Mouse (Mus musculus) midbrain, embryonic 15.5 days (tissue): ENCODE data around the gene Tmem216. TPM values are rescaled to one million over a fixed set of nuclear protein-coding genes. Genes with fewer than 3 reads are reported as not detected.

Experiments
- ATAC-seq: fragments of 200-750 bp; cut with Nextera tagmentation; replicated peaks from 2 replicates; pipeline ENCODE4 v1.8.0; 2017; ENCODE audit warnings: moderate TSS enrichment
- H3K27ac ChIP-seq: fragments of 300-500 bp; sonication (generic); 2 replicates; pipeline ENCODE4 v1.5.1; 2015; ENCODE audit warnings: mild to moderate bottlenecking, inconsistent platforms
- H3K27me3 ChIP-seq: fragments of 300-500 bp; sonication (generic); replicated peaks from 2 replicates; pipeline ENCODE4 v1.6.1; 2015; ENCODE audit warnings: inconsistent platforms
- H3K36me3 ChIP-seq: fragments of 300-500 bp; sonication (generic); replicated peaks from 2 replicates; pipeline ENCODE4 v1.6.1; 2015; ENCODE audit warnings: inconsistent platforms
- H3K4me1 ChIP-seq: fragments of 300-500 bp; sonication (generic); 2 replicates; pipeline ENCODE4 v1.6.1; 2015; ENCODE audit warnings: inconsistent platforms
- H3K4me2 ChIP-seq: fragments of 300-500 bp; sonication (generic); 2 replicates; pipeline ENCODE4 v1.6.1; 2015; ENCODE audit warnings: inconsistent platforms, mild to moderate bottlenecking, moderate library complexity
- H3K4me3 ChIP-seq: fragments of 300-500 bp; sonication (generic); 2 replicates; pipeline ENCODE4 v1.5.1; 2015; ENCODE audit warnings: mild to moderate bottlenecking, inconsistent platforms
- H3K9ac ChIP-seq: fragments of 300-500 bp; sonication (generic); 2 replicates; pipeline ENCODE4 v1.6.1; 2015; ENCODE audit warnings: mild to moderate bottlenecking, inconsistent platforms
- H3K9me3 ChIP-seq: fragments of 300-500 bp; sonication (generic); 2 replicates; pipeline ENCODE4 v1.6.1; 2016; ENCODE audit warnings: inconsistent platforms
- WGBS: fragments of 180-500 bp; shearing (Covaris S2); methylation state at CpG from one replicate; pipeline ENCODE4 v1.1.7; 2015; ENCODE audit warnings: mixed read lengths; 5-methylcytosine and 5-hydroxymethylcytosine counted together
- polyA plus RNA-seq: library from polyadenylated mRNA; unstranded; fragments of >200 nt; fragmentation: Nextera tagmentation; extraction: Ambion mirVana; gene quantifications from 2 replicates; pipeline ENCODE4 v1.2.1, GENCODE M21; 2015

Gene Tmem216
- polyA plus RNA-seq, 1 experiment from 2014 or later, result 50.1 TPM

DNA sequence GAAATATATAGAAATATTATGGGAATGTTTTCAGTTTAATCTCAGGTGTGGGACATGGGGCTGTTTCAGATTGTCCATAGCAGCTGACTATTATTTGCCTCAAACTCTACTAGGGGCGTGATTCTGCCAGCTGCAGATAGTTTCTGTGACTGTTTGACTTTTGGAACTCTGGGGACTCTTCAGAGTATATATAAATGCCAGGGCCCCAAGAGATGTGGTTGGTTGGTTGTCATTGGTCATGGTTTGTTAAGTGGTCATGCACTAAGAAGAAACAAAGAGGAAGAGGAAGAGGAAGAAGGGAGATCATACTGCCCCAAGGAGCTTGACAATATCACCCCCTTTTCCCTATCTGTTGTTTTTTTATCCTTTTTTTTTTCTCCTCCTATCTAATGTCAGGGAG, 34.1 kb downstream of the Tmem216 start:
- Histone ChIP-seq H3K27me3 (no peaks in the 10 kb centered on the region), H3K9ac (no peak overlapping the region), H3K4me1 (peaks cover 21% of the 10 kb centered on the region), H3K36me3 (peaks cover 4% of the 10 kb centered on the region; the same call in 1 of the 2 replicates), H3K9me3 (no peaks in the 10 kb centered on the region), H3K4me3 (no peak overlapping the region), H3K4me2 (no peak overlapping the region), H3K27ac (no peak overlapping the region)
- no peak for ATAC-seq
- 92% methylated on average over 1 of the region's 1 CpGs for WGBS

DNA sequence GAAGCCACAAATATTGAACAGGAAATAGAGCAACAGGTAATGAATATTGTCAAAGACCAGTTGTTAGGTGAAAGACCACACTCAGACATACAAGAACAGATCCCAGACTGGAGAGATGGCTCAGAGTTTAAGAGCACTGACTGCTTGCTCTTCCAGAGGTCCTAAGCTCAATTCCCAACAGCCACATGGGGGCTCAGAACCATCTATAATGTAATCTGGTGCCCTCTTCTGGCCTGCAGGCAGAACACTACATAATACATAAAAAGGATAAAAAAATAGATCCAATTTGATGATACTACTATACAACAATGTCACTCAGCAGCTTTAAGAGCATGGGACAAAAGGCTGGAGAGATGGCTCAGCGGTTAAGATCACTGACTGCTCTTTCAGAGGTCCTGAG, 35.7 kb downstream of the Tmem216 start:
- Histone ChIP-seq H3K9ac (no peak overlapping the region), H3K27me3 (no peaks in the 10 kb centered on the region), H3K4me1 (peaks cover 12% of the 10 kb centered on the region), H3K36me3 (peaks cover 17% of the 10 kb centered on the region; the same call in 1 of the 2 replicates), H3K4me2 (no peak overlapping the region), H3K9me3 (no peaks in the 10 kb centered on the region), H3K4me3 (no peak overlapping the region), H3K27ac (no peak overlapping the region)
- ATAC-seq, result no peak
- WGBS, result 36% methylated on average over 1 of the region's 1 CpGs

DNA sequence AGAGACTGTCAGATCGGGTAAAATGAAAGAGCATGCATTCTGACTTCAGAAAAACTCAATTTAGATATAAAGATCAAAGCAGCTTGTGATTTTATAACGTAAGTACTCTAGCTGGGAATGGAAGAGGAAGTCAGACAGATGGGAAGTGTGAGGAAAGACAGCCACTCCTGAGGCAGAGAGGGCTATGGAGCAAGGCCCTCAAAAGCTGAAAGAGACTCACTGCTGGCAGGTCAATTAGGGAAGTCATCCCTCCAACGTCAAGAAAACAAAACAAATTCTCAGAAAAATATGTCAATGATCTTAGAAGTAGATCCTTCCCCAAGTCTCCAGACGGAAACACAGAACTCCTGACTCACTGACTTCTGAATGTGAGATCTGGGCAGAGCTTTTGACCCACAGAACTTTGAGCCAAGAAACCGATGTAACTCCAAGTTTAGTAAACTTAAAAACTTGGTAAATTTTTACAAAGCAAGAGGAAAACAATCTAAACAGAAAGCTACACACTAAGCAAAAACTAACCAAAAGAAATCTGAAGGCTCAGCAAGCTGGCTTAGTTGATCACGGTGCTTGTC, 45.2 kb downstream of the Tmem216 start:
- ATAC-seq, result no peak
- Histone ChIP-seq H3K9ac (no peak overlapping the region), H3K36me3 (peaks cover 17% of the 10 kb centered on the region; the same call in 1 of the 2 replicates), H3K4me1 (no peaks in the 10 kb centered on the region), H3K4me3 (no peak overlapping the region), H3K4me2 (no peak overlapping the region), H3K27me3 (no peaks in the 10 kb centered on the region), H3K27ac (no peak overlapping the region), H3K9me3 (no peaks in the 10 kb centered on the region)
- WGBS, result 82% methylated on average over 6 of the region's 6 CpGs

DNA sequence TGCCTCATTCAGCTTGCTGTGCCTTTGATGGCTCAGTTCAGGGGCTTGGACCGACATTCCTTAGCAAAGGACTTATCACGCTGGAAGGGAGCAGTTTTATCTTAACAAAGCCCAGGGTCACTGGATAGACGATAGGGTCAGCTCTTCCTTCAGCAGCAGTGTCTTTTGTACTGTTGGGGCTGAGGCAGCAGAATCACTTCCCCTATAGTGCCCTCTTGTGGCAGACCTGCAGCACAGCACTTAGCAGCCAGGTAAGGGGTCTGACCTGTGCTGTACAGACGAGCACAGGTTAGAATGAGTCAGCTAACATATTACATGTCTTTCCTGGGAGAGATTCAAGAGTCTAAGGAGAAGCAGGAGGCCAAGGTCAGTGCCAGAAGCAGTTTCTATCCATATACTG, 53.5 kb downstream of the Tmem216 start:
- Histone ChIP-seq H3K36me3 (peaks cover 6% of the 10 kb centered on the region; the same call in 1 of the 2 replicates), H3K4me2 (no peak overlapping the region)

DNA sequence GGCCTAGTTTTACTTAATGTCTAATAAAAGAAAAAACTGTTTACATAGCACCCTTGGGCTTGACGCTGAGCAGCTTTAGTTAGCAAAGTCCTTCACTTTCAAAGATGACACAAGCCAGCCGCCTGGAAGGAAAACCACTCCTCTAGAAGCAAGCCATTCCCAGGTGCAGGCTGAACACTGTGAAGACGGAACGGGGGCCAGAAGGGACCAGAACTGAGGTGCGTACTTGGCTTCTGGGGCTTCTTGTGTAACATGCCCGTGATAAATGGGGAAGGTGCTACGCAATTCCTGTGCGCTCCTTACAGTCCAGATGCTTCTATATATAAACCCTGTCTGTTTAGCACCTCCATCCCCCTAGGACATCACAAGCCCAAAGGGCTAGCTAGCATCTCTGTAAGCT, 55.5 kb downstream of the Tmem216 start:
- no peak overlapping the region for H3K4me3 ChIP-seq
- H3K4me1 ChIP-seq, result no peaks in the 10 kb centered on the region
- no peak overlapping the region for H3K4me2 ChIP-seq
- no peak for ATAC-seq
- no peak overlapping the region for H3K27ac ChIP-seq
- H3K9ac ChIP-seq, result no peak overlapping the region
- peaks cover under 1% of the 10 kb centered on the region; the same call in 1 of the 2 replicates for H3K36me3 ChIP-seq
- no peaks in the 10 kb centered on the region for H3K27me3 ChIP-seq
- WGBS, result 96% methylated on average over 8 of the region's 8 CpGs
- no peaks in the 10 kb centered on the region for H3K9me3 ChIP-seq

More for the DNA sequence above, 53.5 kb downstream of the Tmem216 start:
- WGBS, result 1% methylated on average over 4 of the region's 4 CpGs
- peak; percentile 87 for ATAC-seq
- Histone ChIP-seq H3K4me3 (no peak overlapping the region), H3K27me3 (no peaks in the 10 kb centered on the region), H3K9me3 (no peaks in the 10 kb centered on the region), H3K27ac (no peak overlapping the region), H3K9ac (no peak overlapping the region), H3K4me1 (no peaks in the 10 kb centered on the region)

DNA sequence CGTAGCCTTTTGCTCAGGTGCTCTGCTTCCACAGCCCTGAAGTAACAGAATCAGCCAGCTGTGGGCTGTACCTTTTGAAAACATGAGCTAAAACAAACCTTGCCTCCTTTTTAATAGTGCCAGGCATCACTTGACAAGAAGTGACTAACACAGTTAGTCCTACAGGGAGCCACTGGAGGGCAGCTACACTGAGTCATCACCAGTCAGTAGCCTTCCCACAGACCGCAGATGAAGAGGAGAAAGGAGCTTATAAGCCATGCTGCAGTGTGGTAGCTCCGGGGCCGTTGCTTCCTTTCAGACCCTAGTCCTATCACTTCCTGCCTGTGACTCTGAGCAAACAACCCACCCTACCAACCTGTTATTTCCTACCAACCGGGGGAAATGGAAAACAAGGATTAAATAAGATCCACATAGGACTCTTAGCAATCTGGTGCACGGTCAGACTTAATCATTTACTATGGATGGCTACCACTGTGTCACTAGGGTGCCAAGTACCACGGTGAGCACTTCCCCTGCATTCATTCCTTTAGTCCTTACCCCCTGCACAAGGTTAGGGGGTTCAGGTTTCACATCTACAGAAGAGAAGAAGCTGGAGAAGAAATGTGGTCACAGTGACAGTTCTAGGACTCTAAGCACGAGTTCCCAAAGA, 58.4 kb downstream of the Tmem216 start:
- no peaks in the 10 kb centered on the region for H3K27me3 ChIP-seq
- H3K4me2 ChIP-seq, result no peak overlapping the region
- H3K36me3 ChIP-seq, result no peaks in the 10 kb centered on the region; the same call in 1 of the 2 replicates
- H3K9me3 ChIP-seq, result no peaks in the 10 kb centered on the region
- H3K27ac ChIP-seq, result peak overlapping the region; percentile 39
- H3K4me1 ChIP-seq, result no peaks in the 10 kb centered on the region
- no peak overlapping the region for H3K4me3 ChIP-seq
- H3K9ac ChIP-seq, result no peak overlapping the region; the same call in 1 of the 2 replicates
- WGBS, result 57% methylated on average over 8 of the region's 8 CpGs
- ATAC-seq, result peak; percentile 41; the same call in 1 of the 2 replicates

DNA sequence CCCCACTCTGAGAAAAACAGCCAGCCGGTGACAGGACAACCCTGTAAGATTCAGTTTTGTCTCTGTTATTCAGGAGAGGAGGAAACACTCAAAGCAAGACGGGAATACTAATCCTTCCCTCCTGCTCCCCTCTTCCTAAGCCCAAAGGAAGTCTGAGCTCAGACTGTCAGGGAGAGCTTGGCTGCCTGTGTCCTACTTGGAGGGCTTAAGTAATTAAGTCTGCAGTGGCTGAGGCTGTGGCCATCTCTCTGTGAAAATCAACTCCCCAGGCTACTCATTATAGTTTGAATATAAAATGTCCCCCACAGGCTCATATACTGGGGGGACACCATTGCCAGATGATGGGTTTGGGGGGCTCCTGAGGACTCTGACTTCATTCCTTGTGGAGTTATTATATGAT, 59.1 kb downstream of the Tmem216 start:
- H3K27me3 ChIP-seq, result no peaks in the 10 kb centered on the region
- H3K9me3 ChIP-seq, result no peaks in the 10 kb centered on the region
- no peaks in the 10 kb centered on the region; the same call in 1 of the 2 replicates for H3K36me3 ChIP-seq
- H3K4me3 ChIP-seq, result no peak overlapping the region
- WGBS, result 36% methylated on average over 2 of the region's 2 CpGs
- H3K4me2 ChIP-seq, result no peak overlapping the region
- no peak overlapping the region for H3K9ac ChIP-seq
- peak; percentile 59; the same call in 1 of the 2 replicates for ATAC-seq
- H3K4me1 ChIP-seq, result no peaks in the 10 kb centered on the region
- peak overlapping the region; percentile 39 for H3K27ac ChIP-seq

DNA sequence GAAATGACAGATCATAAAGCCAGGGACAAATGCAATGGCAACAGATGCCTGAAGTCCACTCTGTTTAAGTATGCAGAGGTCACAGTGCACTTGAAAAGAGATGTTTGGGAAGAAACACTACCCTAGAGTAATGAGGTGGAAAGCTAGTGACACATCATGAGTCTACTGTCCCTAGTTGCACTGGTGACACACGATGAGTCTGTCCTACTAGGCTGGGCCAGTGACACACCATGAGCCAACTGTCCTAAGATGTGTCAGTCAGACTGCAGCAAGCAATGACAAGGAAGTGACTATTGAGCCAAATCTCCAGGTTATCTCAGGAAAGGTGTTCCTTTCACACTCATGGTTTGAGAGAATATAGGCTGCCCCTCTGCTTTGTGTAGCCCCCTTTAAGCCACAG, 60.4 kb downstream of the Tmem216 start:
- H3K36me3 ChIP-seq, result no peaks in the 10 kb centered on the region
- no peaks in the 10 kb centered on the region for H3K9me3 ChIP-seq
- H3K27ac ChIP-seq, result no peak overlapping the region
- 89% methylated on average over 1 of the region's 1 CpGs for WGBS
- no peaks in the 10 kb centered on the region for H3K27me3 ChIP-seq
- no peak for ATAC-seq
- H3K4me1 ChIP-seq, result no peaks in the 10 kb centered on the region
- no peak overlapping the region for H3K9ac ChIP-seq
- H3K4me2 ChIP-seq, result no peak overlapping the region
- no peak overlapping the region for H3K4me3 ChIP-seq

DNA sequence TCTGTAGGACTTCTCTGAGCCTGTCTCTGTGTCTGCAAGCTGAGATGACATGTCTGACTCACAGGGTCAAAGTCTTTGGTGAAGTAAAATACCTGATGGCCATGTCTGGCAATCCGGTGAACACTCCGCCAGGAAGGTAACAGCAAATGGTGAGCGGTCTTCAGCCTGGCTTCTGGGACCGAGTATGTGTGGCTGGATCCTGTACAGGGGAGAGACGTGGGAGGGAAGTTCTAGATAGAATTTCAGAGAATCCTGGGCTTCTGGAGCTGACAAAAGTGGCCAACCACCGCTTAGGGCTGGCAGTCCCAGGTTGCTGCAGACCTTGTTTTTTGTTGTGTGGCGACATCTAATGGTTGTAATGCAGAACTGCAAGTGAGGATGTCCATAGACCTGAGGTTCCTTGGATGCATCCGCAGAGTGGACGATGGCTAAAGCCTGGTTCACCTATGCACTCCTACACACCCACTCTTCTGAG, 69.7 kb downstream of the Tmem216 start:
- 22% methylated on average over 9 of the region's 9 CpGs for WGBS
- Histone ChIP-seq H3K27ac (no peak overlapping the region), H3K9me3 (no peaks in the 10 kb centered on the region), H3K36me3 (no peaks in the 10 kb centered on the region), H3K4me2 (no peak overlapping the region), H3K4me1 (peaks cover 11% of the 10 kb centered on the region), H3K4me3 (no peak overlapping the region), H3K9ac (no peak overlapping the region), H3K27me3 (0 out of 2 replicates have a peak, but pooled peaks cover 7% of the 10 kb centered on the region)
- peak; percentile 79 for ATAC-seq

Other genes starting within 250 kb of the Tmem216 start
- 19.6 and 21.0 TPM in 2 replicates for gene Syt7, start 167.1 kb downstream of the Tmem216 start, polyA plus RNA-seq
- gene Lrrc10b, start 98.8 kb downstream of the Tmem216 start, polyA plus RNA-seq, result 1.7 and 2.4 TPM in 2 replicates
- gene Ppp1r32, start 73.3 kb downstream of the Tmem216 start, polyA plus RNA-seq, result 2.4 and 3.7 TPM in 2 replicates
- 53.4 and 58.9 TPM in 2 replicates for gene Cpsf7, start 31.0 kb downstream of the Tmem216 start, polyA plus RNA-seq
- 61.0 and 64.5 TPM in 2 replicates for gene Sdhaf2, start 30.1 kb downstream of the Tmem216 start, polyA plus RNA-seq
- 24.1 and 25.0 TPM in 2 replicates for gene Cyb561a3, start 20.9 kb upstream of the Tmem216 start, polyA plus RNA-seq
- 38.8 and 43.6 TPM in 2 replicates for gene Tmem138, start 21.1 kb upstream of the Tmem216 start, polyA plus RNA-seq
- gene Ddb1, start 49.1 kb upstream of the Tmem216 start, polyA plus RNA-seq, result 252 and 255 TPM in 2 replicates
- gene Tkfc, start 49.4 kb upstream of the Tmem216 start, polyA plus RNA-seq, result 26.0 and 29.6 TPM in 2 replicates
- gene Vwce, start 78.0 kb upstream of the Tmem216 start, polyA plus RNA-seq, result 1.0 and 1.6 TPM in 2 replicates
- gene Pga5, start 121.8 kb upstream of the Tmem216 start, polyA plus RNA-seq, result not detected in 2 replicates
- gene Vps37c, start 132.5 kb upstream of the Tmem216 start, polyA plus RNA-seq, result 31.8 TPM in 2 replicates
- gene Cd5, start 182.8 kb upstream of the Tmem216 start, polyA plus RNA-seq, result 0.52 and 0.86 TPM in 2 replicates